Mouse (Mus musculus): ENCODE measurements around the gene Smok2a.
"Not testable (repeated sequence)": the region's sequence is repeated elsewhere in the genome, so short reads cannot be mapped to it uniquely, and the experiment has no call there.

Gene Smok2a

GRCm38 (mm10) chr17:13220888-13221287, at the start of gene Smok2a:
Smok2a (plus strand) TSS chr17:13221188.
- no peak for DNase-seq (ENCODE audit: low spot score)

- DNase-seq (ENCODE audit: low spot score) = not testable (repeated sequence)
Observed at GRCm38 (mm10) chr17:13173578-13173977, 47.4 kb upstream of the Smok2a start.

GRCm38 (mm10) chr17:13174029-13174428, 47.0 kb upstream of the Smok2a start:
- not testable (repeated sequence) for DNase-seq (ENCODE audit: low spot score)

GRCm38 (mm10) chr17:13175609-13176008, 45.4 kb upstream of the Smok2a start:
- DNase-seq (ENCODE audit: low spot score) = not testable (repeated sequence)

- not testable (repeated sequence) for DNase-seq (ENCODE audit: low spot score)
Observed at GRCm38 (mm10) chr17:13177796-13178195, 43.2 kb upstream of the Smok2a start.

- not testable (repeated sequence) for DNase-seq (ENCODE audit: low spot score)
Observed at GRCm38 (mm10) chr17:13179021-13179420, 42.0 kb upstream of the Smok2a start.

- DNase-seq (ENCODE audit: low spot score) = not testable (repeated sequence)
Observed at GRCm38 (mm10) chr17:13180491-13180890, 40.5 kb upstream of the Smok2a start.

GRCm38 (mm10) chr17:13182712-13183111, 38.3 kb upstream of the Smok2a start:
- not testable (repeated sequence) for DNase-seq (ENCODE audit: low spot score)

GRCm38 (mm10) chr17:13184514-13184913, 36.5 kb upstream of the Smok2a start:
- not testable (repeated sequence) for DNase-seq (ENCODE audit: low spot score)

- not testable (repeated sequence) for DNase-seq (ENCODE audit: low spot score)
Observed at GRCm38 (mm10) chr17:13186541-13186940, 34.4 kb upstream of the Smok2a start.

- DNase-seq (ENCODE audit: low spot score) = not testable (repeated sequence)
Observed at GRCm38 (mm10) chr17:13187621-13188020, 33.4 kb upstream of the Smok2a start.

GRCm38 (mm10) chr17:13188846-13189245, 32.1 kb upstream of the Smok2a start:
- not testable (repeated sequence) for DNase-seq (ENCODE audit: low spot score)

- DNase-seq (ENCODE audit: low spot score) = not testable (repeated sequence)
Observed at GRCm38 (mm10) chr17:13190836-13191583, 30.0 kb upstream of the Smok2a start.

GRCm38 (mm10) chr17:13196486-13196885, 24.5 kb upstream of the Smok2a start:
- DNase-seq (ENCODE audit: low spot score) = not testable (repeated sequence)

- not testable (repeated sequence) for DNase-seq (ENCODE audit: low spot score)
Observed at GRCm38 (mm10) chr17:13198812-13199211, 22.2 kb upstream of the Smok2a start.

GRCm38 (mm10) chr17:13199880-13200409, 21.0 kb upstream of the Smok2a start:
- DNase-seq (ENCODE audit: low spot score) = not testable (repeated sequence)

- DNase-seq (ENCODE audit: low spot score) = not testable (repeated sequence)
Observed at GRCm38 (mm10) chr17:13201551-13201950, 19.4 kb upstream of the Smok2a start.

- DNase-seq (ENCODE audit: low spot score) = not testable (repeated sequence)
Observed at GRCm38 (mm10) chr17:13202453-13203107, 18.4 kb upstream of the Smok2a start.

- DNase-seq (ENCODE audit: low spot score) = not testable (repeated sequence)
Observed at GRCm38 (mm10) chr17:13205247-13205646, 15.7 kb upstream of the Smok2a start.

- DNase-seq (ENCODE audit: low spot score) = no peak
Observed at GRCm38 (mm10) chr17:13206491-13206890, 14.5 kb upstream of the Smok2a start.

- not testable (repeated sequence) for DNase-seq (ENCODE audit: low spot score)
Observed at GRCm38 (mm10) chr17:13208460-13208859, 12.5 kb upstream of the Smok2a start.

- DNase-seq (ENCODE audit: low spot score) = no peak
Observed at GRCm38 (mm10) chr17:13212136-13212850, 8.7 kb upstream of the Smok2a start.

Data from c-Kit-positive CD71-positive TER-119-positive erythroid progenitor cells, embryonic 14.5 days (primary cell).